Mouse (Mus musculus) retina, adult 2 months (tissue): Measurements from ENCODE around the gene Usp6nl.
A peak's percentile ranks its signal among the peaks of the same experiment; 100 is the strongest.

Experiments used
- DNase-seq: peaks from one replicate; pipeline ENCODE4 v3.0.0-alpha.2; 2012; ENCODE audit warnings: low read depth, low spot score

The Usp6nl gene

DNA sequence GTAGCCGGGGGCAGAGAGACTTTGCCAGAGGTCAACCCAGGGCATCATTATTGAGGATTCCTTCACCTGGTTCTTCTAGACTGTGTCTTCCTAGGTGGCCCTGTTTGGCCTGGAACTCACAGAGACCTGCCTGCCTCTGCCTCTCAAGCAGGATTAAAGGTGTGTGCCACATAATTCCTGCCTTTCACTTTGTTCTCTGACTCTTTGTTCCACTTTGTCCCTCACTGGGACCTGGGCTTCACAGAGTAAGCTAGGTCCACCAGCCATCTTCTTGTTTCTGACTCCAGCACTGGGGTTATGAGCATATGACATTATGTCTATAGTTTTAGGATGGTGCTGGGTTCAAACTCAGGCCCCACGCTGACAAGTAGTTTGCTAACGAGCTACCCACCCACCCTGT lies 144.9 kb downstream of the Usp6nl start:
- DNase-seq = no peak

DNA sequence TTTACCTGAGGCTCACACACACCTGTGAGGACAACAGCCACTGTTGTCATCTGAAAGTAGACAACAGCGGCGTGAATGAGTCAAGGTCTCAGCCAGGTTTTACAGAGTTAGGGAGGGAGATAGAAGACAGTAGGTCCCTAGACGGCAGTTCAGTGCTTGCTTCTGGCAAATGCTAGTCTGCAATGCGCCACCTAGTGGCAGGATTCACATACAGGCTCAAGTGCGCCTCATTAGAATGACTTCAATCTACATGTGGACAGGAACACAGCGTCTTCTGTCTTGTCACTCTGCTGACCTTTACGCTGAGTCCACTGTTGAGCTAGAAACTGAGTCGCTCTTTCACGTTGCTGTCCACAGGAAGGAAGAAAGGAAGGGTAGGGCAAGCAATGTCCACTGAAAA lies 146.7 kb downstream of the Usp6nl start:
- DNase-seq = peak; percentile 44

DNA sequence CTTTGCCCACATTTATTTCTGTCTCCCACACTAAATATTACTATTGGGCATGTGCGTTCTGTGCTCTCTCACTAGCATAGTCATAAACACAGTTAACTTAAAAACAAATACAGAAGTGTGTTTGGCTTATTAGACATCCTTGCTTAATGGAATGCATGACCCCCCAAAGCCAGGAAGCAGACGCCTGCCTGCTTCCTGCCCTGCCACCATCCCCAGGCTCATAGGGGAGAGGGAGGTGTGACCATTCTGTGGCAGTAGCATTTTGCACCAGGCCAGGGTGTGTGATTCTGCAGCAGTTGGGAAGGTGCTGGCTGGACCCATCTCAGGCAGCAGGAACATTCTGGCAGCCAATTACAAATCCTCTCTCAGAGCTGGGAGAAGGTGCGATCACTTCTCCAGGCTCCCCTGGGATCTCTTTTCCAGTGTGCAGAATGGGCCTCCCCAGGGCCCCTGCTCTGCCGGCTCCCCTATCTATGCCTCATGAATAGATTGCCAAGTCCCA lies 148.7 kb downstream of the Usp6nl start:
- no peak for DNase-seq

DNA sequence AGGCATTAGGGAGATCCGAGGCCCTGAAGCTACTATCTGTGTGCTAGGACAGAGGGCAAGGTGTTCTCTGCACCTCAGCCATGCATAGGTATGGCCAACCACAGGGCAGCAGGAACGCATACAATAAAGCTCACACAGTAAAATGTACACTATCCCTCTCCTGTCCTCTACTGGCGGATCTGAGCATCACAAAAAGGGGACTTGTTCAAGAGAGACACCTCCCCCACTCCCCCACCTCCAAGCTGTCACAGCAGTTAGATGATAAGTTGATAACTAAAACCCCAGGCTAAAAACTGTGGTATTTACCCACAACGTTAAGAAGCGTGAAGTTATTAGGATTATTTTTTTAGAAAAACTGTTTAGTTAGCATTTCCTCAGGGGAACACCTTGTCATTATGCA lies 151.4 kb downstream of the Usp6nl start:
- DNase-seq = no peak

DNA sequence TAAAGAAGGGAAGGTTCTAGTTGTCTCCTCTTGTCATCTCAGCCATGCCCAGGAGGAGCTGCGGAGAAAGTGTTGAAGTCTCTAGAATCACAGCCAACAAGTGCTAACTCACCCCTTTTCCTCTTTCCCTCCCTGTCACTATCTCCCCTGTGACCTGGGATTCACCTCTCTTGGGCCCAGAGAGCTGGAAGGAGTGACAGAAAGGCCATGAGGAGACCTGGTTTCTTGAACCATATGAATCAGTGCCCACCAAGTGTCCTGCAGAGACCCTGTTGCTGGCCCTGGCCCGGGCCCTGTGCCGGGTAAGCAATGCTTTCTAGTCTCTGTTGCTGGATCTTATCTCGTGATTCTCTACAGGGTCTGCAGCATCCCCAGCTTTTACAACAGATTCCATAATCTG lies 155.4 kb downstream of the Usp6nl start:
- DNase-seq = no peak

DNA sequence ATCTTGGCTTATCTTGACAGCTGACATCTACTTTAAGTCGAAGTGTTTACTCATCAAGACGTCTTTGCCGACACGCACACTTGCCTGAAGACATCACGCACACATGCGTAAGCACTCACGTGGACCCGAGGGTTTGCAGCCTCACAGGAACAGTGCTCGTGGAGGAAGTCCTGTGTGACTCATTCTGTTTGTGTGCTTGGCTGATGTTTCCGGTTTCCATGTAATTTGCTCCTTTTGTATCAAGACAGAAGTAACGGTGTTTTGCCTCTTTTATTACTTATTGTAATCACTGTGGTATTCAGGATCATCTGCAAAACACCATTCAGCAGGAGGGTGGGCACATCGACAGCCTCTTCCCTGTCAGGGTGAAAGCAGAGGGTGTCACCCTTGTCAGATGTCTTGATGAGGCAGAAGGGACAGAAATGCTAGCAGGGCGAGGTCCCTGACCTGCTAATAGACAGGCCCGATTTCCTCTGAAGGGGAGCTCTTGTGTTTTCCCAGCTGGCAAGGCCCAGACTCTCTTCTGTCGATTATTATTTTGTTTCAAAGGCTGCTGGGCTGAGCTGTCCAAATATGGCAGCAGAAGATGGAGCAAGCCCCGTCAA lies 156.0 kb downstream of the Usp6nl start:
- no peak for DNase-seq

DNA sequence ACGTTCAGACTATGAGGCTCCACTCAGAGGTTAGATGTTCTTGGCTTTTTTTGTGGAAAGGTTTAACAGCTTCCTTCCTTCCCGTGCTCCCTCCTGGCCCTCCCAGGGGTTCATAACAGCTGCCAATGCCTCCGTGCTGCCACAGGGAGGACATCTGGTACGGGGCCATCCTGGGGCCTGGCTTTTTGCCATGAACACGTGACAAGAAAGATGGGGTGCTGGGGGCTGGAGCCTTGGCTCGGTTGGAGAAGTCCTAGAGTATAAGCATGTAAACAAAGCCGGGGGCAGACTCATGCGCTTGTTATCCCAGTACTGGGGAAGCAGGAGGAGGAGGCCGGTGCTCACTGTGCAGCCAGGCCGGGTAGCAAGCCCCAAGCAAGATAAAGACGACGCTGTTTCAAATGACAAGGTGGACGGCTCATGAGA lies 156.5 kb downstream of the Usp6nl start:
- no peak for DNase-seq

DNA sequence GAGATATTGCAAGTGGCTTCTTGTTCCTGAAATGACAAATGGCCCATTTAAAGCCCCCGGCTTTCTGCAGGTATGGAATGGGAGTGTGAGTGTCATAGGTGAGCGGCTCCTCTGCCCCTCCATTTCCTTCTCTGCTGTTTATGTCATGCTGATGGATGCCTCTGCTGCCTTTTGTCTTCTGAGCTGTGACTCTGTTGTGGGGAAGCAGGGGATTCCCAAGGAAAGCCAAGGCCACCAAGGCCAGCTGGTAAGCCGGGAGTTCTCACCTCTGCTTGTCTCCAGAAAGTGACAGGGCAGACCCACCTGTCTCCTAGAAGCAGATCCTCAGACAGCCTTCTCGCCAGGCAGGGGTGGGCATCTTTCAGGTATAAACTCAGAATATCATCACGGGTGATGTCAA lies 157.2 kb downstream of the Usp6nl start:
- no peak for DNase-seq

DNA sequence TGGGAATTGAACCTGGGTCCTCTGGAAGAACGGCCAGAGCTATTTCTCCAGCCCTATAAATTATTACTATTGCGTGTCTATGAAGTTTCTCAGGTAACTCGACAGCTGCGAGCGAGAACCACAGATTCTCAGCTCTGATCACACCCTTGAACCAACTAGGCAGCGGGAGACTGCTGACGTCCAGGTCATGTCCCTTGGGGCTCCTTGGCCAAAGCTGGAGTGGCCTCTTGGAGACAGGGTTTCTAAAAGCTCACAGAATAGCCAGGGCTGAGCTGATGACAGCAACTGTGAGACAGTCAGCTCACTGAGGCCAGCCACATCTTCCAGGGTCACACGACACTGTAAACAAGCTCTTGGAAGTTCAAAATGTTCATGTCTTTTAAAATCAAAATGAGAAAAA lies 159.5 kb downstream of the Usp6nl start:
- no peak for DNase-seq

DNA sequence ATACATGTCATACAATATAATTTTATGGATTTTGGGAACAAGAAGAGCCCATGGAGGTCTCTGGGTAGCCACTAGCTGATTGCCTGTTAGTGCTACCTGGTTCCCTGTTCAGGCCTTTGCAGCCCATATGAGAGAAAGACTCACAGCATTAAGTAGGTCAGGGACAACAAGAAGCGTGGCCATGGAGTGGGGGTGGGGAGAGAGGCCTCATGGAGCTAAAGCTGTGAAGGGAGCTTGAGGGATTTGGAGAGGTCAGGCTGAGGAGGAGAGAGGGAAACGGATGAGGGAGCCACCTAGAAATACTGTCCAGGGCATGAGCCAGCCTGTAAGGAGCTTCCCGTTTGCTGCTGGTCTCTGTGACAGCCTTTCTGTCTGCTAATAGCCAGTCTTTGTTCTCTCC lies 159.9 kb downstream of the Usp6nl start:
- peak; percentile 28 for DNase-seq

DNA sequence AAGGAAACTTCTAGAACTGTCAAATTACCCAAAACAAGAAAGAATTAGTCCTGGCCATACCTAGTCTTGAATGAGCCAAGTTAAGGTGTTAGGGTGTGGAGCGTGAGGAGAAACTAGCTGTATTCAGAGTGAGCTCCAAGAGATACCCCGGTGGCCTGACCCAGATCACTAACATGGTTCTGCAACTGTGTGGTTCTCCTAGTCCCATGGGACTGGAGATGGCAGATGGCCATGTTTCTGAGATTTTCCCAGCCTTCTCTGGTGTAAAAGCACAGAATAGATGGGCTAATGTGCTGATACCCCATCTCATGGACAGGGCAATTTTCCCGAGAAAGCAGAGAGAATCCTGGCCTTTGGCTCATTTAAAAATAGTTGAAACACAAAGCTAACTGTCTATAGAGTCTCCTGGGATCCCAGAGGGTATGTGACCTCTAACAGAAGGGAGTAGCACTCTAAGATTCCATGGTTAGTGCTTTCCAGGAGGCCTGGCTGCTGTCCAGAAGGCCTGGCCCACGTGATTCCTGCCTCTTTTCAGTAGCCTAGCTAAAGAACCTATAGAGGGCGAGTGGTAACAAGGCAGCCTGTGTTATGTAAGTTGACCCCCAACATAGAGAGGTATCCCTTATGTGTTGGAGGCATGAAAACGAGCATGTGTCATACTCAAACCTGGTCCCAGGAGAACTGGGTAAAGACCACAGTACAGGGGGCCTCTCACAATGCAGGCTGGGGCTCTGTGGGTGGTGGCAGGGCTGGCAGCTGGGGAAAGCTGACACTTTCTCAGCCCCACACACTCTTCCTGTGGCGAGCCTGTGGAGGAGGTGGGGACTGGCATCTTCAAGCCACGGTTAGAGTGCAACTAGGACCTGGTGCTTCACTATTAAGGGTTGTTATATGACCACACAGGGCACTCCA lies 160.9 kb downstream of the Usp6nl start:
- DNase-seq = no peak

DNA sequence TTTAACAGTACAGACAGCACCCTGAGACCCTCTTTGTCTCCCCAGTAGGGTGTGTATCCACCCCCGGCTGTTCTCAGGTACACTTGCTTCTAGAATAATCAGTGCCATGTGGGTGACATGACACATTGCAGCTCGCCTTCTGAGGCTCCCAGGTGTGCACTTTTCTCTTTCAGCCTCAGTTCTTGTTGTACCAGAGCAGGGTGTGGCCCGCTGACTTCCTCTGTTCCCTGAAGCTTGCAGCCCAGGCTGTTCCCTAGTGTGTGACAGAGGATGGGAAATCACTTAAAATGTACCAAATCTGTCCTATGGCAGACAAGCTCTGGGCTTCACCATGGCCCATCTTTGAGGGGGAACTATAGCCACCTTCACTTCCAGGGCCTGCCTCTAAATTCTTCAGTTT lies 161.7 kb downstream of the Usp6nl start:
- DNase-seq = no peak

DNA sequence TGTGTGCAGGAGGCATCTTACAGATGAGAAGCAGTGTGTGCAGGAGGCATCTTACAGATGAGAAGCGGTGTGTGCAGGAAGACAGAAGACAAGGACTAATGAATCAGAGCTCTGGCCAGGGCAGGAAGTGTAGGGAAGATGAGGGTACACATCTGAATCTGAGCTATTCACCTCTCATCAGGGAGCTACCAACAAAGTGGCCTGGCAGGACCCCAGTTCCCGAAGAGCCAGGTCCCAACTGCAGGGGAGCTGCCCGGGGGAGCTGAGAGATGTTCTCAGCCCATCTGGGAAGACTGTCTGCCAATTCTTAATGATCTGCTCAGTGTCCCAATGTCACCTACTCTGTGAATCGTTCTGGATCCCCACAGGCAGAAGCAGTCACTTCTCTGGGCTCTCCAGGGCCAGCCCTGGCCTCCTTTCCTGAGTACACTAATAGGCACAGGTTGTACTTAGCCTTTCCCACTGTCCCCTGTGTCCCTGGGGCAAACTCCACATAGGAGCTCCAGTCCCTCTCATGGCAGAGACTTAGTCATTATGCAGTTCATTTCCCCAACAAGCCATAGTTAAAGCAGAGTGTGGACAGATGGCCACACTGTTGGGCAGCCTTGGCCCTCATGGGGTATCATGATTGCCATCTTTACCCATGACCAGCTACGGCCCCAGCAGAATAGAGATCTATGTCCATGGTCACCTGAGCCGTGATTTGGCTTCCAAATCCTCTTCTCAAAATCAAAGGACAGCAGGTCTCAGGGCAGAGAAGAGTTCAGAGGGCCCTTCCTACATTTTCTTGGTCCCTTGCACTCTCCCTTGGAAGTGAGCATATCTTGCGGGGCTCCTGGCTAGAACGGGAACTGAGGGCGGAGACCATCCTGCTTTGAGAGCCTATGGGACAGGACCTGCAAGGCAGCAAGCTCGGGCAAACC lies 165.4 kb downstream of the Usp6nl start:
- DNase-seq = no peak

DNA sequence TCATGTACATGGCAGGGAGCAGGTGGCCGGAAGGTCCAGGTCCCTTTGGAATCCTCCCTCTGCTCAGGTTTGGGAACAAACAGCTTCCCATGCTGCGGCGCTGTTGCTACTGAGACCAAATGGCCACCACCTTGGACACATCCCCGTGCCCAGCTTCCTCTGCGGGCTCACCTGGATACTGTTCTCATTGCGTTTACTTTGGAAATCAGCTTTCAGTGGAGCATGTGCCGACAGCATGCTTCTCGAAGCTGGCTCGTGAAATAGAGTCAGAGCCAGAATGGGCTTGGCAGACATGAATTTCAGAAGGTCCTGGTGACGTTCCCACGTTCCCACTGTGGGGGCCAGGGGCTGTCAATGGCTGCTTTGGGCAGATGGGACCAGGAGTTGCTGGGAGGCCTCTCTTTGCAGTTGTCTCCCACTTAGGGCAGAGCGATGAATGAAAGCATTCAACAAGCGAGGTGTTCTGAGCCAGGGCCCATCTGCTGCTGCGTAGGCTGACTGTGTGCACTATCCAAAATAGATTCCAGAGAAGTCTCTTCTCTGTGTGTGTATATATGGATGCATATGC lies 166.1 kb downstream of the Usp6nl start:
- no peak for DNase-seq

DNA sequence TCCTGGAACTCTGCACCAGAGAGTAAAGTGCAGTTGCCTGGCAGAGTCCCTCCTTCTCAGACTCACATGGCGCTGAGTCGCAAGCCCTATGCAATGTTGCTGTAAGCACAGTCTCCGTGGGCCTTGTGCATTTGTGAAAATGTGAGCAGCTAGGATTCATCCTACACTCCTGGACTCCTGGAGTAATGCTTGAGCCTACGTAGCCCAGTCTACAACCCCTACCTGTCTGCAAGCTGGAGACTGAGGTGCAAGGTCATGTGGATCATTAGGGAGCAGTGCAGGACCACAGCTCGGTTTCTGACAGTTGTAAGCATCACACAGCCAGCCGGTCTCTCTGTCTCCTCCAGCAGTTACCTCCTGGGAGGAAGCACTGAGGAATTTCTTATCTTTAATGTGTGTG lies 167.6 kb downstream of the Usp6nl start:
- DNase-seq = no peak

DNA sequence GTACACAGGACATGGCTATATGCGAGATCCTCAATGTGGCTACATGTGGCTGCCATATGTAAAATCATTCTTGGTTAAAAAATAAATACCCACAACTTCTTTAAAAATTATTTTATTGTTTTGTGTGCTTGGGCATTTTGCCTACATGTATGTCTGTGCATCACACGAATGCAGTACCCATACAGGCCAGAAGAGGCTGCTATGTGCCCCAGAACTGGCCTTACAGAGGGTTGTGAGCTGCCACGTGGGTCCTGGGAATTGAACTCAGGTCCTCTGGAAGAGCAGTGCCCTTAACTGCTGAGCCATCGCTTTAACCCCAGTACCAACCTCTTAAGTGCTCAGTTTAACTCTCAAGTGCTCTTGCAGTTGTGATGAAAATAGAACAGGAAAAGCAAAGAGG lies 168.4 kb downstream of the Usp6nl start:
- no peak for DNase-seq

DNA sequence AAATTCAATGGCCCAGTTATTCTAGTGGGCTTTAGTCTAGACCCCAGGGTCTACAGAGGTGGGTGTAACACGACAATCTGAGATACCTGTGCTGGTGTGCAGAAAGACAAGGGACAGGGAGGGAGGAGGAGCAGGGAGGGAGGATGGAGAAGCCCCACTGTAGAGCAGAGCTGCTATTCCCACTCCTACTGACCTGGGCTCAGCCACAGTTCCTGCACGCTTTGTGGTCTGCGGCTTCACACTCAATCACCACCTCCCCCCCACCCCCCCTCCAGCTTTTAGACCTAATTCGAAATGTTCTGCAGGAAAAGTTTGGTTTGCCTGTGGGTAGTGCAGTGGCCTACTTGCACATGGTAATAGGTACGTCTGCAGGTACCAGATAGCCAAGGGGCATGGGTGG lies 171.4 kb downstream of the Usp6nl start:
- no peak for DNase-seq
